Mouse (Mus musculus): ENCODE data around the gene Rnps1. TPM values are rescaled to one million over a fixed set of nuclear protein-coding genes. Genes with fewer than 3 reads are reported as not detected.

Rnps1 gene
- polyA plus RNA-seq, 1 experiment from 2014 or later, result 326 TPM

GRCm38 (mm10) chr17:24437016-24437415 lies 22.7 kb downstream of the Rnps1 start:
- no peak overlapping the region for H3K4me2 ChIP-seq (replicated peaks)
- 77% methylated on average over 5 of the region's 5 CpGs for WGBS
- H3K4me1 ChIP-seq, result no peaks in the 10 kb centered on the region
- H3K9me3 ChIP-seq (replicated peaks), result no peaks in the 10 kb centered on the region
- no peak overlapping the region for H3K4me3 ChIP-seq
- H3K36me3 ChIP-seq, result peaks cover 46% of the 10 kb centered on the region
- H3K9ac ChIP-seq, result no peak overlapping the region
- no peak for ATAC-seq (ENCODE audit: low FRiP score)
- no peaks in the 10 kb centered on the region for H3K27me3 ChIP-seq
- no peak overlapping the region for H3K27ac ChIP-seq

DNA sequence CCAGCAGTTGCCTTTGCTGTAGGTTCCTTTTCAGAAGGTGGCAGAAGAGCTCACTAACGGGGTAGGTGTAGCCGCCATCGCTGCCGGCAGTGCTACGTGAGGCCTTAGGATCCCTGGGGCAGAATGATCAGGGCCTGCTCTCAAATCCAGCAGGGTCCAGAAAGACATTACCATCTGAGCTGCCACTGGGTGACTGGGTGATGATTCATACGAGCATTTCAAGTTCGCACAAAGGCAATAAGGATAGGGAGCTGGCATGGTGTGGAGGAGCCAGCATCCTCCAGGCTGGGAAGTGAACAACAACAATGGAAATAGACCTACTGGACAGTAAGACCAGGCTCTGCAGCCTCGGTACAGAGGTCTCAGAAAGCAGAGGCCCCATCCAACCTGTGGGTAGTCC lies 26.0 kb downstream of the Rnps1 start:
- WGBS, result 87% methylated on average over 8 of the region's 8 CpGs
- no peak overlapping the region for H3K27ac ChIP-seq
- H3K36me3 ChIP-seq, result peaks cover 69% of the 10 kb centered on the region
- H3K4me1 ChIP-seq, result no peaks in the 10 kb centered on the region
- H3K9ac ChIP-seq, result no peak overlapping the region
- H3K9me3 ChIP-seq (replicated peaks), result no peaks in the 10 kb centered on the region
- no peaks in the 10 kb centered on the region for H3K27me3 ChIP-seq
- no peak overlapping the region for H3K4me3 ChIP-seq
- H3K4me2 ChIP-seq (replicated peaks), result no peak overlapping the region
- no peak for ATAC-seq (ENCODE audit: low FRiP score)

- WGBS, result 44% methylated on average over 2 of the region's 2 CpGs
- H3K36me3 ChIP-seq, result peaks cover 77% of the 10 kb centered on the region
Observed at GRCm38 (mm10) chr17:24441148-24441547, 26.8 kb downstream of the Rnps1 start.

DNA sequence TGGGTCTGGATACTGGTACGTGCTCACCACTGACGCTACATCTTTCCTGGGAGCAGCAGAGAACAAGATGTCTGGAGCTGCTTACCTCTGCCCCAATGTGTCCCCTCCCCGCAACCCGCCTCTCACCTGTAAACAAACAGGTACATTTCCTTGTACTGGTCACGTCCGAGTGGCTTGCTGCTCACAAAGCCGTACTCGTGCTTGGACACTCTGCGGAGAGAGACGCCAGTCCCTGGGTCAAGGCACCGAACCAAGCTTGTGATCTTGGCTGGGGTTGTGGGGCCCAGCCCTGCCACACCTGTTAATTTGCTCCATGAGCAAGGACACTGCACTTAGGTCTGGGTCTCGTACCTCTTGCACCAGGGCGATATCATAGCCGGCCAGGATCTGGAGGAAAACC lies 27.7 kb downstream of the Rnps1 start:
- no peaks in the 10 kb centered on the region for H3K9me3 ChIP-seq (replicated peaks)
- peaks cover 87% of the 10 kb centered on the region for H3K36me3 ChIP-seq
- no peak overlapping the region for H3K27ac ChIP-seq
- no peak overlapping the region for H3K4me3 ChIP-seq
- no peak overlapping the region for H3K9ac ChIP-seq
- H3K4me1 ChIP-seq, result no peaks in the 10 kb centered on the region
- 92% methylated on average over 14 of the region's 14 CpGs for WGBS
- no peaks in the 10 kb centered on the region for H3K27me3 ChIP-seq
- no peak for ATAC-seq (ENCODE audit: low FRiP score)
- H3K4me2 ChIP-seq (replicated peaks), result no peak overlapping the region

More at GRCm38 (mm10) chr17:24441148-24441547, 26.8 kb downstream of the Rnps1 start:
- Histone ChIP-seq H3K9me3 (replicated peaks) (no peaks in the 10 kb centered on the region), H3K4me1 (no peaks in the 10 kb centered on the region), H3K9ac (no peak overlapping the region), H3K4me3 (no peak overlapping the region), H3K4me2 (replicated peaks) (no peak overlapping the region), H3K27ac (no peak overlapping the region), H3K27me3 (no peaks in the 10 kb centered on the region)
- no peak for ATAC-seq (ENCODE audit: low FRiP score)

DNA sequence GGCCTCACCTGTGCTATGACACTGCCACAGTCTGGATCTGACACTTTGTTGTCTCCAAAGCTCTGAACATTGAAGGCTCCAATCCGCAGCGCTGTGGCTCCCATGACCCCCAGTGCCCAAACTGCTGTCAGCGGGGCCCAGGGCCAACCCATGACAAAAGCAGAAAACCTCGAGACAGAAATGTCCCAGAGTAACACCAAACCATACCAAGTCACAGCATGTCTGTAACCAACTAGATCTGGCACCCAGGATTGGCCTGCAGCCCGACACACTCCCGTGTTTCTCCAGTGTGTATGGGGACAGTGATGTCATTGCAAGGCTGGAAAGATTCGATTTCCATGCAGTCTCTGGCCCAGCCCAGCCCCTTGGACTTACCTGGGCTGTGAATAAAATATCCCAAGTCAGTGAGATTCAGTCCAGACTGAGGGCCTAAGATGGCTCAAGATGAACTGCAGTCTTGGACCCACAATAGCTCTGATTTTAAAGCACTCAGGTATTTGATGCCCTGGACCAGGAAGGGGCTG lies 28.3 kb downstream of the Rnps1 start, which contains the start of gene Dnase1l2:
Gene Dnase1l2, minus strand, starts transcription at position 474 of the 524 bp plus-strand sequence.
- no peaks in the 10 kb centered on the region for H3K4me1 ChIP-seq
- no peaks in the 10 kb centered on the region for H3K27me3 ChIP-seq
- no peak within 1 kb of the TSS for H3K4me2 ChIP-seq (replicated peaks)
- 84% methylated on average over 7 of the region's 7 CpGs for WGBS
- no peak within 1 kb of the TSS for H3K27ac ChIP-seq
- ATAC-seq (ENCODE audit: low FRiP score), result no peak
- H3K4me3 ChIP-seq, result no peak within 1 kb of the TSS
- peaks cover 93% of the 10 kb centered on the region for H3K36me3 ChIP-seq
- no peaks in the 10 kb centered on the region for H3K9me3 ChIP-seq (replicated peaks)
- no peak within 1 kb of the TSS for H3K9ac ChIP-seq

GRCm38 (mm10) chr17:24443409-24443808 lies 29.0 kb downstream of the Rnps1 start:
- WGBS, result 95% methylated on average over 4 of the region's 4 CpGs
- Histone ChIP-seq H3K9me3 (replicated peaks) (no peaks in the 10 kb centered on the region), H3K4me2 (replicated peaks) (no peak overlapping the region), H3K4me1 (no peaks in the 10 kb centered on the region), H3K4me3 (no peak overlapping the region), H3K27ac (no peak overlapping the region), H3K27me3 (no peaks in the 10 kb centered on the region), H3K9ac (no peak overlapping the region), H3K36me3 (peaks cover 97% of the 10 kb centered on the region)
- no peak for ATAC-seq (ENCODE audit: low FRiP score)

DNA sequence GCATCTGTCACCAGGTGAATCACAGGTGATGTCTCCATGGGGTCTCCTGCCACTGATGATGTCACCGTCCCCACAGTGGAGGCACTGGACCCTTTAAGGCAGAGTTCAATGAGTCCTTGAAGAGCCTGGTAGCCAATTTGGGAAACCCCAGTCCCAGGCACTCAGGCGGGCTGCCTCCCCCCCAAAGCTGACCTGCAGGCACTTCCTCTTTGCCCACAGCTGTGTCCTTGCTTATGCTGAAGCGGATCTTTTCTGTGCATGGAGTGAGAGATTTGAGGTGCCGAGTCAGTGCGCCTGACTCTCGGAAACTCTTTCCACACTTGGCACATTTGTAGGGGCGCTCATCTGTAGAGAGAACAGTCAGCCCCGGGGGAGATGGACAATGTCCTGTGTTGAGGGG lies 32.2 kb downstream of the Rnps1 start:
- Histone ChIP-seq H3K36me3 (peaks cover 97% of the 10 kb centered on the region), H3K4me3 (no peak overlapping the region), H3K9me3 (replicated peaks) (no peaks in the 10 kb centered on the region), H3K9ac (no peak overlapping the region), H3K4me1 (no peaks in the 10 kb centered on the region), H3K27ac (no peak overlapping the region), H3K4me2 (replicated peaks) (no peak overlapping the region), H3K27me3 (no peaks in the 10 kb centered on the region)
- 93% methylated on average over 8 of the region's 8 CpGs for WGBS
- ATAC-seq (ENCODE audit: low FRiP score), result no peak

- no peak overlapping the region for H3K9ac ChIP-seq
- H3K4me3 ChIP-seq, result no peak overlapping the region
- no peak overlapping the region for H3K4me2 ChIP-seq (replicated peaks)
- H3K9me3 ChIP-seq (replicated peaks), result no peaks in the 10 kb centered on the region
- WGBS, result 92% methylated on average over 6 of the region's 6 CpGs
- no peak overlapping the region for H3K27ac ChIP-seq
- no peak for ATAC-seq (ENCODE audit: low FRiP score)
- no peaks in the 10 kb centered on the region for H3K27me3 ChIP-seq
- peaks cover 73% of the 10 kb centered on the region for H3K36me3 ChIP-seq
- peaks cover 14% of the 10 kb centered on the region for H3K4me1 ChIP-seq
Observed at GRCm38 (mm10) chr17:24449507-24449906, 35.1 kb downstream of the Rnps1 start.

- ATAC-seq (ENCODE audit: low FRiP score), result no peak
- peaks cover 56% of the 10 kb centered on the region for H3K36me3 ChIP-seq
- WGBS, result 97% methylated on average over 6 of the region's 6 CpGs
- H3K4me3 ChIP-seq, result no peak overlapping the region
- no peak overlapping the region for H3K9ac ChIP-seq
- H3K9me3 ChIP-seq (replicated peaks), result no peaks in the 10 kb centered on the region
- no peak overlapping the region for H3K27ac ChIP-seq
- H3K27me3 ChIP-seq, result no peaks in the 10 kb centered on the region
- H3K4me1 ChIP-seq, result peaks cover 14% of the 10 kb centered on the region
- H3K4me2 ChIP-seq (replicated peaks), result no peak overlapping the region
Observed at GRCm38 (mm10) chr17:24451220-24451619, 36.9 kb downstream of the Rnps1 start.

- peaks cover 35% of the 10 kb centered on the region for H3K36me3 ChIP-seq
- H3K4me1 ChIP-seq, result peaks cover 14% of the 10 kb centered on the region
- no peaks in the 10 kb centered on the region for H3K9me3 ChIP-seq (replicated peaks)
- ATAC-seq (ENCODE audit: low FRiP score), result no peak
- no peak overlapping the region for H3K27ac ChIP-seq
- H3K9ac ChIP-seq, result no peak overlapping the region
- H3K4me2 ChIP-seq (replicated peaks), result no peak overlapping the region
- no peak overlapping the region for H3K4me3 ChIP-seq
- no peaks in the 10 kb centered on the region for H3K27me3 ChIP-seq
- WGBS, result 98% methylated on average over 2 of the region's 2 CpGs
Observed at GRCm38 (mm10) chr17:24453372-24453771, 39.0 kb downstream of the Rnps1 start.

- peak overlapping the region; percentile 83 for H3K4me3 ChIP-seq
- H3K4me1 ChIP-seq, result peaks cover 14% of the 10 kb centered on the region
- ATAC-seq (ENCODE audit: low FRiP score), result no peak
- H3K4me2 ChIP-seq (replicated peaks), result peak overlapping the region; percentile 82
- H3K36me3 ChIP-seq, result peaks cover 26% of the 10 kb centered on the region
- peak overlapping the region; percentile 94 for H3K27ac ChIP-seq
- H3K9me3 ChIP-seq (replicated peaks), result no peaks in the 10 kb centered on the region
- WGBS, result 11% methylated on average over 14 of the region's 14 CpGs
- no peaks in the 10 kb centered on the region for H3K27me3 ChIP-seq
- peak overlapping the region; percentile 89 for H3K9ac ChIP-seq
Observed at GRCm38 (mm10) chr17:24454218-24454755, 39.9 kb downstream of the Rnps1 start.

- peaks cover 19% of the 10 kb centered on the region for H3K36me3 ChIP-seq
- WGBS, result under 1% methylated on average over 67 of the region's 67 CpGs
Observed at GRCm38 (mm10) chr17:24454756-24455522, 40.6 kb downstream of the Rnps1 start.

More at GRCm38 (mm10) chr17:24454756-24455522, 40.6 kb downstream of the Rnps1 start:
- Histone ChIP-seq H3K9me3 (replicated peaks) (no peaks in the 10 kb centered on the region), H3K4me1 (peaks cover 14% of the 10 kb centered on the region), H3K27ac (peak overlapping the region; percentile 94), H3K4me3 (peak overlapping the region; percentile 83), H3K4me2 (replicated peaks) (peak overlapping the region; percentile 82), H3K9ac (peak overlapping the region; percentile 89), H3K27me3 (no peaks in the 10 kb centered on the region)
- ATAC-seq (ENCODE audit: low FRiP score), result peak; percentile 93

Measured in hindbrain, embryonic 12.5 days (tissue).